Mouse (Mus musculus) midbrain, embryonic 16.5 days (tissue): Measurements from ENCODE around the gene Aim2. TPM values are rescaled to one million over a fixed set of nuclear protein-coding genes. Genes with fewer than 3 reads are reported as not detected.
"Not testable (repeated sequence)": the region's sequence is repeated elsewhere in the genome, so short reads cannot be mapped to it uniquely, and the experiment has no call there.

Source experiments
- ATAC-seq: fragments of 200-750 bp; cut with Nextera tagmentation; 2 replicates; pipeline ENCODE4 v1.8.0; 2017; ENCODE audit warnings: moderate TSS enrichment
- H3K27ac ChIP-seq: fragments of 300-500 bp; sonication (generic); 2 replicates; pipeline ENCODE4 v1.5.1; 2014; ENCODE audit warnings: mild to moderate bottlenecking, low read length, mixed read lengths
- H3K27me3 ChIP-seq: fragments of 300-500 bp; sonication (generic); 2 replicates; pipeline ENCODE4 v1.6.1; 2014; ENCODE audit warnings: low read depth, low read length, mixed read lengths; ENCODE audit not compliant: control insufficient read depth, insufficient read depth
- H3K36me3 ChIP-seq: fragments of 300-500 bp; sonication (generic); 2 replicates; pipeline ENCODE4 v1.6.1; 2014; ENCODE audit warnings: mild to moderate bottlenecking, low read length, moderate library complexity, mixed read lengths; ENCODE audit not compliant: control insufficient read depth, insufficient read depth
- H3K4me1 ChIP-seq: fragments of 300-500 bp; sonication (generic); 2 replicates; pipeline ENCODE4 v1.6.1; 2014; ENCODE audit warnings: mild to moderate bottlenecking, low read length, mixed read lengths; ENCODE audit not compliant: control insufficient read depth, insufficient read depth
- H3K4me2 ChIP-seq: fragments of 300-500 bp; sonication (generic); 2 replicates; pipeline ENCODE4 v1.6.1; 2014; ENCODE audit warnings: mild to moderate bottlenecking, low read length, mixed read lengths
- H3K4me3 ChIP-seq: fragments of 300-500 bp; sonication (generic); 2 replicates; pipeline ENCODE4 v1.5.1; 2014; ENCODE audit warnings: low read depth, mild to moderate bottlenecking, low read length, moderate library complexity, mixed read lengths
- H3K9ac ChIP-seq: fragments of 300-500 bp; sonication (generic); 2 replicates; pipeline ENCODE4 v1.6.1; 2014; ENCODE audit warnings: low read depth, low read length, mixed read lengths
- H3K9me3 ChIP-seq: fragments of 300-500 bp; sonication (generic); replicated peaks from 2 replicates; pipeline ENCODE4 v1.6.1; 2014; ENCODE audit warnings: mild to moderate bottlenecking, low read length, mixed read lengths; ENCODE audit not compliant: control insufficient read depth, poor library complexity, severe bottlenecking
- WGBS: fragments of 180-500 bp; shearing (Covaris S2); extraction: QIAGEN DNeasy Blood & Tissue Kit; methylation state at CpG from one replicate; pipeline ENCODE4 v1.1.7; 2014; 5-methylcytosine and 5-hydroxymethylcytosine counted together
- polyA plus RNA-seq: library from polyadenylated mRNA; unstranded; fragments of >200 nt; fragmentation: Nextera tagmentation; extraction: Ambion mirVana; gene quantifications from 2 replicates; pipeline ENCODE4 v1.2.1, GENCODE M21; 2015

Aim2 gene
- polyA plus RNA-seq, 1 experiment from 2014 or later: 1.5 TPM

- Histone ChIP-seq H3K27ac (no peak overlapping the region), H3K4me3 (no peak overlapping the region), H3K36me3 (no peaks in the 10 kb centered on the region), H3K27me3 (no peaks in the 10 kb centered on the region), H3K9me3 (no peaks in the 10 kb centered on the region), H3K4me1 (no peaks in the 10 kb centered on the region), H3K9ac (no peak overlapping the region), H3K4me2 (no peak overlapping the region)
- no peak for ATAC-seq
- 92% methylated on average over 4 of the region's 4 CpGs for WGBS
Measured at GRCm38 (mm10) chr1:173450621-173451020, 99.9 kb downstream of the Aim2 start.

GRCm38 (mm10) chr1:173451665-173452064, 101.0 kb downstream of the Aim2 start:
- H3K4me1 ChIP-seq: no peaks in the 10 kb centered on the region
- H3K36me3 ChIP-seq: no peaks in the 10 kb centered on the region
- no peak overlapping the region for H3K4me3 ChIP-seq
- no peak overlapping the region for H3K9ac ChIP-seq
- no peak for ATAC-seq
- H3K27ac ChIP-seq: no peak overlapping the region
- H3K27me3 ChIP-seq: no peaks in the 10 kb centered on the region
- H3K4me2 ChIP-seq: no peak overlapping the region
- no peaks in the 10 kb centered on the region for H3K9me3 ChIP-seq
- WGBS: 95% methylated on average over 5 of the region's 5 CpGs

- no peaks in the 10 kb centered on the region for H3K36me3 ChIP-seq
- H3K27ac ChIP-seq: no peak overlapping the region
- no peak overlapping the region for H3K9ac ChIP-seq
- peak; percentile 88 for ATAC-seq
- no peak overlapping the region for H3K4me2 ChIP-seq
- no peak overlapping the region for H3K4me3 ChIP-seq
- H3K27me3 ChIP-seq: no peaks in the 10 kb centered on the region
- WGBS: 51% methylated on average over 7 of the region's 7 CpGs
- H3K4me1 ChIP-seq: no peaks in the 10 kb centered on the region
- no peaks in the 10 kb centered on the region for H3K9me3 ChIP-seq
Measured at GRCm38 (mm10) chr1:173456139-173456754, 105.6 kb downstream of the Aim2 start.

- Histone ChIP-seq H3K27ac (no peak overlapping the region), H3K4me2 (no peak overlapping the region), H3K4me1 (no peaks in the 10 kb centered on the region), H3K36me3 (no peaks in the 10 kb centered on the region), H3K9me3 (no peaks in the 10 kb centered on the region), H3K27me3 (no peaks in the 10 kb centered on the region), H3K4me3 (no peak overlapping the region), H3K9ac (no peak overlapping the region)
- WGBS: 96% methylated on average over 5 of the region's 5 CpGs
- no peak for ATAC-seq
Measured at GRCm38 (mm10) chr1:173456761-173457160, 106.1 kb downstream of the Aim2 start.

GRCm38 (mm10) chr1:173480399-173481181, 129.9 kb downstream of the Aim2 start:
- WGBS: 94% methylated on average over 5 of the region's 5 CpGs
- not testable (repeated sequence) for H3K9ac ChIP-seq, H3K4me2 ChIP-seq, H3K9me3 ChIP-seq, H3K27me3 ChIP-seq, H3K27ac ChIP-seq, H3K36me3 ChIP-seq, H3K4me1 ChIP-seq, ATAC-seq, H3K4me3 ChIP-seq

- H3K9me3 ChIP-seq, H3K4me2 ChIP-seq, H3K27me3 ChIP-seq, ATAC-seq, H3K27ac ChIP-seq, H3K36me3 ChIP-seq, H3K9ac ChIP-seq, H3K4me3 ChIP-seq, H3K4me1 ChIP-seq: not testable (repeated sequence)
- 85% methylated on average over 3 of the region's 3 CpGs for WGBS
Measured at GRCm38 (mm10) chr1:173481182-173481574, 130.5 kb downstream of the Aim2 start.

GRCm38 (mm10) chr1:173490812-173491480, 140.3 kb downstream of the Aim2 start, which contains the start of gene Ifi206:
Ifi206 (minus strand) TSS chr1:173491041.
- H3K9ac ChIP-seq, H3K9me3 ChIP-seq, H3K27ac ChIP-seq, H3K4me1 ChIP-seq, H3K4me3 ChIP-seq, H3K36me3 ChIP-seq, ATAC-seq, H3K27me3 ChIP-seq, H3K4me2 ChIP-seq: not testable (repeated sequence)
- WGBS: 84% methylated on average over 3 of the region's 3 CpGs

- H3K9me3 ChIP-seq, H3K27ac ChIP-seq, H3K36me3 ChIP-seq, ATAC-seq, H3K4me2 ChIP-seq, H3K27me3 ChIP-seq, H3K4me3 ChIP-seq, H3K9ac ChIP-seq, H3K4me1 ChIP-seq: not testable (repeated sequence)
Measured at GRCm38 (mm10) chr1:173491483-173491882, 140.8 kb downstream of the Aim2 start.

GRCm38 (mm10) chr1:173510595-173510994, 159.9 kb downstream of the Aim2 start:
- H3K9me3 ChIP-seq, H3K9ac ChIP-seq, ATAC-seq: not testable (repeated sequence)

More at GRCm38 (mm10) chr1:173510595-173510994, 159.9 kb downstream of the Aim2 start:
- H3K27me3 ChIP-seq, H3K36me3 ChIP-seq, H3K4me3 ChIP-seq, H3K27ac ChIP-seq, H3K4me1 ChIP-seq, H3K4me2 ChIP-seq: not testable (repeated sequence)
- 95% methylated on average over 2 of the region's 2 CpGs for WGBS
